Mouse (Mus musculus): Measurements from ENCODE around the gene Olfr814. TPM values are rescaled to one million over a fixed set of nuclear protein-coding genes. Genes with fewer than 3 reads are reported as not detected.

The Olfr814 gene
- total and polyA plus RNA-seq, 3 experiments: not detected

Other genes with a start within 250 kb of the Olfr814 start
Only the 20 nearest of the 25 such genes appear.
- gene Olfr803, start 185.6 kb downstream of the Olfr814 start, total RNA-seq (2012; rRNA removed): not detected in 2 replicates
- not detected in 2 replicates for gene Olfr803, start 185.6 kb downstream of the Olfr814 start, total RNA-seq (2014; rRNA removed)
- not detected in 2 replicates for gene Olfr803, start 185.6 kb downstream of the Olfr814 start, polyA plus RNA-seq (2012; ENCODE audit: insufficient read length, low read depth)
- gene Olfr804, start 176.6 kb downstream of the Olfr814 start, total RNA-seq (2012; rRNA removed): not detected in 2 replicates
- gene Olfr804, start 176.6 kb downstream of the Olfr814 start, total RNA-seq (2014; rRNA removed): not detected in 2 replicates
- gene Olfr804, start 176.6 kb downstream of the Olfr814 start, polyA plus RNA-seq (2012; ENCODE audit: insufficient read length, low read depth): not detected in 2 replicates
- gene Olfr805, start 150.5 kb downstream of the Olfr814 start, total RNA-seq (2012; rRNA removed): not detected in 2 replicates
- not detected in 2 replicates for gene Olfr805, start 150.5 kb downstream of the Olfr814 start, total RNA-seq (2014; rRNA removed)
- not detected in 2 replicates for gene Olfr805, start 150.5 kb downstream of the Olfr814 start, polyA plus RNA-seq (2012; ENCODE audit: insufficient read length, low read depth)
- not detected in 2 replicates for gene Olfr806, start 137.9 kb downstream of the Olfr814 start, total RNA-seq (2012; rRNA removed)
- not detected in 2 replicates for gene Olfr806, start 137.9 kb downstream of the Olfr814 start, total RNA-seq (2014; rRNA removed)
- gene Olfr806, start 137.9 kb downstream of the Olfr814 start, polyA plus RNA-seq (2012; ENCODE audit: insufficient read length, low read depth): not detected in 2 replicates
- not detected in 2 replicates for gene Olfr807, start 122.1 kb downstream of the Olfr814 start, total RNA-seq (2012; rRNA removed)
- not detected in 2 replicates for gene Olfr807, start 122.1 kb downstream of the Olfr814 start, total RNA-seq (2014; rRNA removed)
- gene Olfr807, start 122.1 kb downstream of the Olfr814 start, polyA plus RNA-seq (2012; ENCODE audit: insufficient read length, low read depth): not detected in 2 replicates
- not detected in 2 replicates for gene Olfr808, start 114.4 kb downstream of the Olfr814 start, total RNA-seq (2012; rRNA removed)
- gene Olfr808, start 114.4 kb downstream of the Olfr814 start, total RNA-seq (2014; rRNA removed): not detected in 2 replicates
- not detected in 2 replicates for gene Olfr808, start 114.4 kb downstream of the Olfr814 start, polyA plus RNA-seq (2012; ENCODE audit: insufficient read length, low read depth)
- gene Olfr809, start 105.2 kb downstream of the Olfr814 start, total RNA-seq (2012; rRNA removed): not detected in 2 replicates
- not detected in 2 replicates for gene Olfr809, start 105.2 kb downstream of the Olfr814 start, total RNA-seq (2014; rRNA removed)
- gene Olfr809, start 105.2 kb downstream of the Olfr814 start, polyA plus RNA-seq (2012; ENCODE audit: insufficient read length, low read depth): not detected in 2 replicates
- not detected in 2 replicates for gene Olfr810, start 84.9 kb downstream of the Olfr814 start, total RNA-seq (2012; rRNA removed)
- not detected in 2 replicates for gene Olfr810, start 84.9 kb downstream of the Olfr814 start, total RNA-seq (2014; rRNA removed)
- not detected in 2 replicates for gene Olfr810, start 84.9 kb downstream of the Olfr814 start, polyA plus RNA-seq (2012; ENCODE audit: insufficient read length, low read depth)
- not detected in 2 replicates for gene Olfr811, start 75.5 kb downstream of the Olfr814 start, total RNA-seq (2012; rRNA removed)
- gene Olfr811, start 75.5 kb downstream of the Olfr814 start, total RNA-seq (2014; rRNA removed): not detected in 2 replicates
- gene Olfr811, start 75.5 kb downstream of the Olfr814 start, polyA plus RNA-seq (2012; ENCODE audit: insufficient read length, low read depth): not detected in 2 replicates
- gene Olfr812, start 33.8 kb downstream of the Olfr814 start, total RNA-seq (2012; rRNA removed): not detected in 2 replicates
- not detected in 2 replicates for gene Olfr812, start 33.8 kb downstream of the Olfr814 start, total RNA-seq (2014; rRNA removed)
- not detected in 2 replicates for gene Olfr812, start 33.8 kb downstream of the Olfr814 start, polyA plus RNA-seq (2012; ENCODE audit: insufficient read length, low read depth)
- gene Olfr813, start 24.5 kb downstream of the Olfr814 start, total RNA-seq (2012; rRNA removed): not detected in 2 replicates
- gene Olfr813, start 24.5 kb downstream of the Olfr814 start, total RNA-seq (2014; rRNA removed): not detected in 2 replicates
- gene Olfr813, start 24.5 kb downstream of the Olfr814 start, polyA plus RNA-seq (2012; ENCODE audit: insufficient read length, low read depth): not detected in 2 replicates
- gene Olfr815, start 26.0 kb upstream of the Olfr814 start, total RNA-seq (2012; rRNA removed): not detected in 2 replicates
- not detected in 2 replicates for gene Olfr815, start 26.0 kb upstream of the Olfr814 start, total RNA-seq (2014; rRNA removed)
- gene Olfr815, start 26.0 kb upstream of the Olfr814 start, polyA plus RNA-seq (2012; ENCODE audit: insufficient read length, low read depth): not detected in 2 replicates
- gene Olfr816, start 35.7 kb upstream of the Olfr814 start, total RNA-seq (2012; rRNA removed): not detected in 2 replicates
- gene Olfr816, start 35.7 kb upstream of the Olfr814 start, total RNA-seq (2014; rRNA removed): not detected in 2 replicates
- gene Olfr816, start 35.7 kb upstream of the Olfr814 start, polyA plus RNA-seq (2012; ENCODE audit: insufficient read length, low read depth): not detected in 2 replicates
- gene Olfr818, start 69.2 kb upstream of the Olfr814 start, total RNA-seq (2012; rRNA removed): not detected in 2 replicates
- gene Olfr818, start 69.2 kb upstream of the Olfr814 start, total RNA-seq (2014; rRNA removed): not detected in 2 replicates
- not detected in 2 replicates for gene Olfr818, start 69.2 kb upstream of the Olfr814 start, polyA plus RNA-seq (2012; ENCODE audit: insufficient read length, low read depth)
- gene Olfr819, start 87.4 kb upstream of the Olfr814 start, total RNA-seq (2012; rRNA removed): not detected in 2 replicates
- gene Olfr819, start 87.4 kb upstream of the Olfr814 start, total RNA-seq (2014; rRNA removed): not detected in 2 replicates
- gene Olfr819, start 87.4 kb upstream of the Olfr814 start, polyA plus RNA-seq (2012; ENCODE audit: insufficient read length, low read depth): not detected in 2 replicates
- gene Olfr247, start 96.3 kb upstream of the Olfr814 start, total RNA-seq (2012; rRNA removed): not detected in 2 replicates
- gene Olfr247, start 96.3 kb upstream of the Olfr814 start, total RNA-seq (2014; rRNA removed): not detected in 2 replicates
- gene Olfr247, start 96.3 kb upstream of the Olfr814 start, polyA plus RNA-seq (2012; ENCODE audit: insufficient read length, low read depth): not detected in 2 replicates
- not detected in 2 replicates for gene Gm10310, start 105.2 kb upstream of the Olfr814 start, total RNA-seq (2012; rRNA removed)
- gene Gm10310, start 105.2 kb upstream of the Olfr814 start, total RNA-seq (2014; rRNA removed): not detected in 2 replicates
- gene Gm10310, start 105.2 kb upstream of the Olfr814 start, polyA plus RNA-seq (2012; ENCODE audit: insufficient read length, low read depth): not detected in 2 replicates
- gene Olfr820, start 132.8 kb upstream of the Olfr814 start, total RNA-seq (2012; rRNA removed): not detected in 2 replicates
- not detected in 2 replicates for gene Olfr820, start 132.8 kb upstream of the Olfr814 start, total RNA-seq (2014; rRNA removed)
- not detected in 2 replicates for gene Olfr820, start 132.8 kb upstream of the Olfr814 start, polyA plus RNA-seq (2012; ENCODE audit: insufficient read length, low read depth)
- not detected in 2 replicates for gene Olfr821, start 150.5 kb upstream of the Olfr814 start, total RNA-seq (2012; rRNA removed)
- gene Olfr821, start 150.5 kb upstream of the Olfr814 start, total RNA-seq (2014; rRNA removed): not detected in 2 replicates
- not detected in 2 replicates for gene Olfr821, start 150.5 kb upstream of the Olfr814 start, polyA plus RNA-seq (2012; ENCODE audit: insufficient read length, low read depth)
- gene Olfr822, start 191.4 kb upstream of the Olfr814 start, total RNA-seq (2012; rRNA removed): not detected in 2 replicates
- not detected in 2 replicates for gene Olfr822, start 191.4 kb upstream of the Olfr814 start, total RNA-seq (2014; rRNA removed)
- gene Olfr822, start 191.4 kb upstream of the Olfr814 start, polyA plus RNA-seq (2012; ENCODE audit: insufficient read length, low read depth): not detected in 2 replicates

Measured in CH12.LX (cell line).